Mouse (Mus musculus): ENCODE data around the gene Reln. TPM values are rescaled to one million over a fixed set of nuclear protein-coding genes. Genes with fewer than 3 reads are reported as not detected.
A peak's percentile ranks its signal among the peaks of the same experiment; 100 is the strongest.

Gene Reln
- 164 and 340 TPM in 2 replicates for polyA plus RNA-seq (2012; ENCODE audit: insufficient read depth, insufficient read length, low replicate concordance, missing spikeins)

DNA sequence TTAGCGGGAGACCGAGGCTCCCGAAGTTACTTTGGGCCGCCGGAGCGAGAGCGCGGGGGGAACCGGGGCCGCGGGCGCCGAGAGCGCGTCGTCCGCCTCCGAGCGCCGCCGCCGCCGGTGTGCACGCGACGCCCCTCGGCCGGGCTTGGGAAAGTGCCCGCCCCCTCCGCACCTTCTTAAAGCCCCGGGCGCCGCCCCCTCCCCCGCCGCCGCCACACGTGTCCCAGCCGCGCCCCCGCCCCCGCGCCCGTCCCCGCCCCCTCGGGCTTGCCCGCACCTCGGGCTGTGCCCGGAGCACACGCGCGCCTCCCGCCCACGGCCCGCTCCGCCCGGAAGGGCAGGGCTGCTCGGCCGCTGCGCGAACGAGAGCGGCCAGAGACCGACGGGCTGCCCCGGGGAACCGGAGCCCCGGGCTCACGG, at the start of gene Reln:
Gene Reln (minus strand): TSS at position 147 of the 420 bp plus-strand sequence.
- TF ChIP-seq POLR2A (IDR thresholded peaks at IDR 0.05; ENCODE audit: insufficient read depth, low read depth, low read length) (no peak), CTCF (IDR thresholded peaks at IDR 0.05; ENCODE audit: insufficient read depth, low read depth, low read length) (no peak)
- peak within 1 kb of the TSS; percentile 61 for H3K4me3 ChIP-seq (ENCODE audit: insufficient read depth, low read depth, low read length)
- no peak within 1 kb of the TSS for H3K27ac ChIP-seq (ENCODE audit: insufficient read depth, low read depth, low read length)
- WGBS: under 1% methylated on average over 68 of the region's 68 CpGs
- H3K4me1 ChIP-seq (ENCODE audit: control insufficient read depth, insufficient read depth, low read length): peaks cover 14% of the 10 kb centered on the region

DNA sequence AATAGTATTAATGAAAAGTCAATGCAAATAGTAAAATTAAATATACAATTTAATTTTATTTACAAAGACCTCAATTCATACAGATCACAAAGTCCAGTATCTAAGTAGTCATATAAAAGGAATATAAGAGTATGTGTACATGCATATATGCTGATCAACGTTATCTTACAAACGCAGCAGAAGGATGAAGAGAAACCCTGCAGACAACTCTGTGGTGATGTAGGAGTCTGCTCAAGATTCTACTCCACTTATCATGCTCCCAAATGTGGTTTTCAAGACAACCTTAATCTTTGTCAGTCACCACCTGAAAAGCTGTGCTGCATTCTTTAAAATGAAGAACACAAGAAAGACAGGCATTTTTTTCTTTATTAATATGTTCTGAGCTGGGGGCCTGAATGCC, 44.0 kb upstream of the Reln start:
- no peak for TF ChIP-seq POLR2A (IDR thresholded peaks at IDR 0.05; ENCODE audit: insufficient read depth, low read depth, low read length)
- Histone ChIP-seq H3K4me1 (ENCODE audit: control insufficient read depth, insufficient read depth, low read length) (no peaks in the 10 kb centered on the region), H3K27ac (ENCODE audit: insufficient read depth, low read depth, low read length) (no peak overlapping the region), H3K4me3 (ENCODE audit: insufficient read depth, low read depth, low read length) (no peak overlapping the region)
- 94% methylated on average over 2 of the region's 2 CpGs for WGBS

DNA sequence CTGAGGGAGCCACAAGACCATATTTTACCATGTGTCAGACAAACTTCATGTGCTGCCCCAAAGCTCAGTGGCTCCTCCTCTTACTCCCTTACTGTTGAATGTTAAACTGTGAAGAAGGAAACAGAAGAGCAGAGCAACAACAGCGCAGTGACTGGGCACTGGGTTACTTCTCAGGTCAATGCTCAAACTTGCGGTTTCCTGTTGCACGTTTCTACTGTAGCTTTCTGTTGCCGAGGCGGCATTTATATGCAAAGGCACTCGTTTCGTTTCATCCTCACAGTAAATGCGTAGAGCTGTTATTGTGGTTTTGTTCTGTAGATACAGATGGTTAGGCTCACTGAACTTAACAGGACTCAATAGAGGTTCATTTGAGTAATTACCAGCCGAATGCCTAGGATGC, 16.0 kb upstream of the Reln start:
- TF ChIP-seq CTCF (IDR thresholded peaks at IDR 0.05; ENCODE audit: insufficient read depth, low read depth, low read length) (no peak), POLR2A (IDR thresholded peaks at IDR 0.05; ENCODE audit: insufficient read depth, low read depth, low read length) (no peak)
- no peak overlapping the region for H3K4me3 ChIP-seq (ENCODE audit: insufficient read depth, low read depth, low read length)
- 40% methylated on average over 9 of the region's 9 CpGs for WGBS
- no peaks in the 10 kb centered on the region for H3K4me1 ChIP-seq (ENCODE audit: control insufficient read depth, insufficient read depth, low read length)
- no peak overlapping the region for H3K27ac ChIP-seq (ENCODE audit: insufficient read depth, low read depth, low read length)

DNA sequence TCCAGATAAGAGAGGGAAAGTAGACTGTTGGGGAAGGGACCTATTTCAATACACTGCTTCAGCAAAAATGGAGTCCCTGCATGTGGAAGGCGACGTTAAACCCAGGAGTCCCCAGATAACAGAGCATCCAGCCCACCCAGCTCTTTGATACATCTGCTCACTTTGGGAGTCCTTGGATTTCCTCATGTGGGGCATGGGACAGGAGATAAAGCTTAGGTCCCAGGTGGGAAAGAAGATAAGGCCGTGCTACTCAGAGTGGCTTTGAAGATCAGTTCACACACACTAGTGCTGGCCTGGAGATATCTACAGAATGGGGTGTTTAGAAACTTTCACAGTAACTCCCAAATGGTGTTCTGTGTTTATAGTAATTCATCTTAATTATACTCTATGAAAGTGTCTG, 3.9 kb upstream of the Reln start:
- Histone ChIP-seq H3K4me3 (ENCODE audit: insufficient read depth, low read depth, low read length) (no peak overlapping the region), H3K4me1 (ENCODE audit: control insufficient read depth, insufficient read depth, low read length) (peaks cover 14% of the 10 kb centered on the region), H3K27ac (ENCODE audit: insufficient read depth, low read depth, low read length) (no peak overlapping the region)
- TF ChIP-seq POLR2A (IDR thresholded peaks at IDR 0.05; ENCODE audit: insufficient read depth, low read depth, low read length): no peak
- TF ChIP-seq CTCF (IDR thresholded peaks at IDR 0.05; ENCODE audit: insufficient read depth, low read depth, low read length): no peak
- 93% methylated on average over 3 of the region's 3 CpGs for WGBS

DNA sequence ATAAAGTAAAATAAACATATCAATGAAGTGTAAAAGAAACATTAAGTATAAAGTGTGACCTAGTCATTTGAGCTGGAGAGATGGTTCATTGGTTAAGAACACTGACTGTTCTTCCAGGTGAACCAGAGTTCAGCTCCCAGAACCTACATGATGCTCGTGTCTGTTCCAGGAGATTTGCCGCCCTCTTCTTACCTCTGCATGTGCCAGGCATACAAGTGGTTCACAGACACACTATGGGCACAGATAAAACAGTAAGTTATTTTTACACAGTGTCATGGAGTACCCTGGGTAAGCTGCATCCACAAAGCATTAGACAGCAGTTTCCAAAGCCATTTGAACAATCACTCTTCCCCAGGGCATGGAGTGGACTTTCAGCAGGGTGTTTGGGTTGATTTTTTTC, 3.2 kb upstream of the Reln start:
- WGBS: 85% methylated on average over 2 of the region's 2 CpGs
- H3K4me3 ChIP-seq (ENCODE audit: insufficient read depth, low read depth, low read length): no peak overlapping the region
- TF ChIP-seq CTCF (IDR thresholded peaks at IDR 0.05; ENCODE audit: insufficient read depth, low read depth, low read length): no peak
- TF ChIP-seq POLR2A (IDR thresholded peaks at IDR 0.05; ENCODE audit: insufficient read depth, low read depth, low read length): no peak
- peaks cover 14% of the 10 kb centered on the region for H3K4me1 ChIP-seq (ENCODE audit: control insufficient read depth, insufficient read depth, low read length)
- no peak overlapping the region for H3K27ac ChIP-seq (ENCODE audit: insufficient read depth, low read depth, low read length)

DNA sequence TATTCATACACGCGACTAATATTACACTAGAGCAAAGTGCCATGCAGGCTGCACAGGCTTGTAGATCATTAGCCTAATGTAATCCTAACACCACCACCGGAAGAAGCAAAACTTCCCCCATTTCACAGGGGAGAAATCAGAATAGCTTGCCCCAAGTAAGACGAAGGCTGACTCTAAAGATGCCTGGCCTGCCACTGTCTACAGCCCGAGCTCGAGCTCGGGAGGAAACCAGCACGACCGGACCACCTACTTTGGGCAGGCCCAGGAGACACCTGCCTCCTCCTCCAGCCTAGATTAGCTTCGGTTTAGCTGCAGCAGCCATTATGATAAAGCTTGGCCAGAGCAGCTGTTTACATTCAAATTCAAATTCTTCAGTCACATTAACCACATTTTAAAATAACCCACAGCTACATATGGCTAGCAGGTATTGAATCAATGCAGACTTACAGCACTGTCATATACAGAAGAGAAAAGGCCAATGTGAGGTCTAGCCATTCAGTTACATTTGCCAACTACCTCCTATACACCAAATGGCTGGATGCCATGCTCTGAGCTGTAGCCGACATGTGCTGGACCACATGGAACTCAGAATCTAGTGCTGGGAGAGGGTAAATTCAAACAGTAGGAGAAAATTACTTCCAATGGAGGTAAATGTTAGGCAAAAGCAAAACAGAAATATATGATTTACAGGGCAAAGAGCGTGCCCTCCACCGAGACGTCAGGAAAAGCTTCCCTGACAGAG, 1.6 kb upstream of the Reln start:
- Histone ChIP-seq H3K27ac (ENCODE audit: insufficient read depth, low read depth, low read length) (no peak overlapping the region), H3K4me3 (ENCODE audit: insufficient read depth, low read depth, low read length) (no peak overlapping the region), H3K4me1 (ENCODE audit: control insufficient read depth, insufficient read depth, low read length) (peaks cover 14% of the 10 kb centered on the region)
- TF ChIP-seq POLR2A (IDR thresholded peaks at IDR 0.05; ENCODE audit: insufficient read depth, low read depth, low read length) (no peak), CTCF (IDR thresholded peaks at IDR 0.05; ENCODE audit: insufficient read depth, low read depth, low read length) (no peak)
- WGBS: 72% methylated on average over 14 of the region's 14 CpGs

DNA sequence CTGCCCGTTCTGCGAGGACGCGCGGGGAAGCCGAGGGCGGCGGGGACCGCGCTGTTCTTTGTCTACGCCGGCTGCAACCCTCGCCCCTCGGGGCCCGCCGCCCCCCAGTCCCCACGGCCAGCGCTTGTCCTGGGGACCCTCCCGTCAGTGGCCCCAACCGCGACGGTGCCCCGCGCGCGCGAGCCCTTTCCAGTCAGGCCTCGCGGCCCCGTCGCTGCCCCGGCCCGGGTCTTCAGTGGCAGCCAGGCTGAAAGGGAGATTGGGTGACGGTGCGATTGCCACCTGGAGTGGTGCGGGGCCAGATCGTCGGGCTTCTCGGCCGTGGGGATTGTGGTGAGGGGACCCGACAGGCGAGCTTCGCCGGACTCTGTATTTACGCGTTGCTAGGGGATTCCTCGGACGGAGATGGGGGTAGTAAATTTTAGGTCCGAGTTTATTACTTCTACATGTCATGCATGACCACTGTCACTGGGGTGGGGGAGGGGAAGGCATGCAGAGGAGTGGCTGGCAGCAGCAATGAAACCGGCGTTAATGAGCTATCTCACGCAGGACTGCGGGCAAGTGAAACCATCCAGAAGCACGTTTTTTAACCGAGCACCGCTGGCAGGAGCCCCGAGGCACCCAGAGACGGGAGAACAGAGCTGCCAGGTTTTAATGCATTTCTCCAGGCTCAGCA, 612 bp upstream of the Reln start:
- Histone ChIP-seq H3K4me3 (ENCODE audit: insufficient read depth, low read depth, low read length) (peak overlapping the region; percentile 50), H3K27ac (ENCODE audit: insufficient read depth, low read depth, low read length) (no peak overlapping the region), H3K4me1 (ENCODE audit: control insufficient read depth, insufficient read depth, low read length) (peaks cover 14% of the 10 kb centered on the region)
- WGBS: 1% methylated on average over 50 of the region's 58 CpGs
- no peak for TF ChIP-seq POLR2A (IDR thresholded peaks at IDR 0.05; ENCODE audit: insufficient read depth, low read depth, low read length)
- no peak for TF ChIP-seq CTCF (IDR thresholded peaks at IDR 0.05; ENCODE audit: insufficient read depth, low read depth, low read length)

DNA sequence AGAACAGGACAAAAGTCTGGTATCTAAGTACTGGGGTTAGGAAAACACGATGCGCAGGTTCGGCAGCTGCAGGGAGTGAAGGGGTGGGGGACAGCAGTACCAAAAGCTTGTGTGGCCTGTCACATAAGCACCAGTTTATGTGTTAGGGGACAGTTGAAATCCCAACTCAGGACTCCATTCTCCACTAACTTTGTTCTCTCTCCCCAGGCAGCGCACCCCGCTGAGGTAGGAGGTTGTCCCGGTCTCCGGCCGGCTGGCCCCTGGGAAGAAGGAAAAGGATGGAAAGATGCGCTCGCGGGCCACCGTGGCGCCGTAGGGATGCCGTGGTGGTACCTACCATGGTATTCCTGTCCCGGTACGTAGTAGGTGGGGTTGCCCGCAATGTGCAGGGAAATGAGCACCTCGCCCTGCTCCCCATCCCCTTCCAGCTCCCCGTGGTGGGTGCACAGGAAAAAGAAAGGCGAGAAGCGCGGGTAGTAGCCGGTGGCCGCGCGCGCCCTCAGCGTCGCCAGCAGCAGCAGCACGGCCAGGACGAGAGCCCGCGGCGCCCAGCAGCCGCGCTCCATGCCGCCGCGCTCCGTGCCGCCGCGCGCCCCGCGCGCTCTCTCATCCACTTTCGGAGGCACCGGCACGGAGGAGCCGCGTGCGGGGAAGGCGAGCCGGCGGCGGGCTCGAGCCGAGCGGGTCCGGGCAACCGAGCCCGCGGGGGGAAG, 503 bp downstream of the Reln start:
- TF ChIP-seq POLR2A (IDR thresholded peaks at IDR 0.05; ENCODE audit: insufficient read depth, low read depth, low read length) (no peak), CTCF (IDR thresholded peaks at IDR 0.05; ENCODE audit: insufficient read depth, low read depth, low read length) (no peak)
- under 1% methylated on average over 53 of the region's 65 CpGs for WGBS
- H3K27ac ChIP-seq (ENCODE audit: insufficient read depth, low read depth, low read length): no peak overlapping the region
- peak overlapping the region; percentile 61 for H3K4me3 ChIP-seq (ENCODE audit: insufficient read depth, low read depth, low read length)
- H3K4me1 ChIP-seq (ENCODE audit: control insufficient read depth, insufficient read depth, low read length): peaks cover 14% of the 10 kb centered on the region

DNA sequence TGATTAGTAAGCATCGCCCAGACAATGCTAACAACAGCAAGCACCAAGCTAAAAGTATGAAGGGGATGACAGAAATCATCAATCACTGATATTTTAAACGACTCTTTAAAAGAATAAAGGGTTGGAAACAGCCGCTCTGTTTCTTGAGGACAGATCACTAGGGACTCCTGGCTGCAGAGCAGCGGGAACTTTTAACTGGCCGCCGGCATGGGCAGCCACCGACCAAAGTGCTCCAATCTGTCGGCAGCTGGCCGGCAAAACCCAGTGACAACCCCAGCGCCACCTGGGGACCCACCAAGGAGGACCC, 1.0 kb downstream of the Reln start:
- WGBS: 4% methylated on average over 10 of the region's 10 CpGs
- TF ChIP-seq CTCF (IDR thresholded peaks at IDR 0.05; ENCODE audit: insufficient read depth, low read depth, low read length) (no peak), POLR2A (IDR thresholded peaks at IDR 0.05; ENCODE audit: insufficient read depth, low read depth, low read length) (no peak)
- Histone ChIP-seq H3K4me1 (ENCODE audit: control insufficient read depth, insufficient read depth, low read length) (peaks cover 14% of the 10 kb centered on the region), H3K27ac (ENCODE audit: insufficient read depth, low read depth, low read length) (no peak overlapping the region), H3K4me3 (ENCODE audit: insufficient read depth, low read depth, low read length) (peak overlapping the region; percentile 61)
